Mouse (Mus musculus): ENCODE results near the gene Olfr1346. TPM values are rescaled to one million over a fixed set of nuclear protein-coding genes. Genes with fewer than 3 reads are reported as not detected.

Gene Olfr1346
- not detected for polyA plus RNA-seq (2014; fragmentation: Illumina TruSeq; extraction: RNeasy Lipid Tissue Mini Kit (QIAGEN cat#74804); ENCODE audit: low replicate concordance)

DNA sequence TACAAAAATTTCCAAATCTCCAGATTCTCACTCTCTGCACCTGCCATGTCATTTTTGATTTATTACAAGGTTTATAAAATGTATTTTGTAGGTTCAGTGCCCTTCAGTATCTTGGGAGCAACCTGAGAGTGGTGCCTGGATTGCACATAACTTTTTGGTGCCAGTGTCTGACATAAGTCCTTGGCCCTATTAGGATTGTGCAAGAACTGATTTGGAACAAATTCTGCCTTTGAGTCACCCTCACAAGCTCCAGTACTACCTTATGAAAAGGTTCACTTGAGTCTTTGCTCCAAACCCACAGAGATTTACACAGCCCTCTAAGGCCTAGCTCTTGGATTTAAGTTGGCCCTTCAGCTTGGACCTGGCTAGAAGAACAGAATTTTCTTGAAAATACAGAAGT, at the start of gene Olfr1346:
Olfr1346 (plus strand) TSS at position 151 of the 400 bp plus-strand sequence.

DNA sequence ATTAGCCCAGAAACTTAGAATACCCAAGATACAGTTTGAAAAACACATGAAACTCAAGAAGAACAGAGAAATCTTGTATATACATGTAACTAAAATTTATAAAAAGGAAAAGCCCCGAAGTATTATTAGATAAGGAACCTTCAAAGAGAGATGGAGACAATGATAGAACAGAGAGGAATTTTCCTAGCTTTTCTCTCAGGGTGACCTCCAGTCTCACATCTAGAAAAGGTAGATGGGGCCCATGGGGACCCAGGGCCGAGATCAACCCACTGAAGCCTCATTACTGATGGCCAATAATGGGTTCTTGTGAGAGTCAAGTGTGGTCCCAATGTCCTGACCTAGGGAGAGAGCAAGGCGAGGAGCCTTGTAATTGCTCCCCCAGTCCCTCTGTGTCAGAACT, 28.5 kb upstream of the Olfr1346 start, which contains the start of gene Olfr1344:
Olfr1344 (plus strand) TSS at position 301 of the 400 bp plus-strand sequence.

DNA sequence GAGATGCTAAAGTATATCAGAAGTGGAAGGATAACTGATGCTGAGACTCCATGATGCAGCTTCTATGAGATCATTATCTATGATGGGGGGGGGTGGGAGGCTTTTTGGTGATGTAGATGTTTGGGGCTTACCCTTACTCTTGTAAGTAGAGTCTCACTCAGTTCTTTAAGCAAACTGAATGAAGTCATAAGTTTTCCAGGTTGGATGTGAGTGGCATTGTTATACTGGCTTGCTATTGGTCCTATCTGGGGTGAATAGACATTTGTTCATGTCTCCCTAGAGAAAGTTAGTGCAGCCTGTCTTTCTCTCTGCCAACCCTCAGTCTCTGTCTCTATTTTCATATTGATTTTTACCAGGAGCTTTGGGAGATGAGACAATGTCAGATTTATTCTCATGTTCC, 11.0 kb upstream of the Olfr1346 start, which contains the start of gene Olfr1336:
Olfr1336 (plus strand) TSS at position 301 of the 400 bp plus-strand sequence.

DNA sequence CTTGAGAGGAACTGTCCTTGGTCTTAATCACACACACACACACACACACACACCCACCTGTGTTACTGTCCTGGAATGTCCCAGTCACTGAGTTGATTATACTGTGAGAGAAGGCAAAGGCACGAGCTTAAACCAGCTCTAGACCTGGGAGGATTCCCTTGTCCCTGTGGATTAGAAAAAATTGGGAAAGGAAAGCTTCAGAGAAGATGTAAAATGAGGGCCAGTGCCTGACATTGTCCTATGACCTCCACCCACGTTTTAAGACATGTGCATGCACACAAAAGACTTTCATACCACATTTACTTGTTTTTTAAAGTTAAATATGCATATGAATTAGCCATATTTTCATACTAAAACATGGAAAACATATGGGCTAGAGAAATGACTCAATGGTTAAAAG, 19.9 kb downstream of the Olfr1346 start, which contains the start of gene Olfr5:
Olfr5 (minus strand) TSS at position 101 of the 400 bp plus-strand sequence.

DNA sequence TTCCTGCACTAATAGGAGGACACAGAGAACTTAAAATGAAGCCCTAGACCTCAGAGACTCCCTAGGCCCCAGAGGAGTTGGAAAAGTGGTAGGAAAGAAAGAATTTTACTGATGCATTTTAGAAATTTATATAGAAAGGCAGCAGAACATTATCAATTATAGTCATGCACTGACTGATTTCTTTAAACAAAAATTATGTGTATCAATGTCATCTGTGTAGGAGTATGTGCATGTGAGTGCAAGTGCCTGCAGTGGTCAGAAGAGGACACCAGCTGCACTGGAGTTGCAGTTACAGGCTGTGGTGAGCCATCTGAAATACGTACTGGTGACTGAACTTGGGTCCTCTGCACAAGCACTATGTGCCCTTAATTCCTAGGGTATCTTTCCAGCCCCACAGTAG, 32.8 kb downstream of the Olfr1346 start, which contains the start of gene Olfr1347:
Olfr1347 (minus strand) TSS at position 101 of the 400 bp plus-strand sequence.

DNA sequence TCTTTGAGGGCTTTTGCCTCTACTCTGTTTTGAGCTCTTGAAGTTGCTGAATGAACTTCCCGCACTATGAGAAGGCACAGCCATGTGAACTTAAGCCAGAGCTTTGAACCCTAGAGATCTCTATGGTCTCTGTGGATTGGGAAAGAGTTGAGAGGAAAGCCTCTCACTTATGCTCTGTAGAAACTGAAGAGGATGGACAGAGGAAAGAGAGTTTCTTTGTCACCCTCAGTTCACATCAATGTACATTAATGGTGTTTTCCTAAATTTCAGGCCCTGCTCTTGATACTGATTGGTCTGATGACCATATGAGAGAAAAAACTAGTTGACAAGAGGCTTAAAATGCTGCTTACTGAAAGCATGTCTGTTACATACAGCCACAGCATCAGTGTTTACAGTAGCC, 41.7 kb downstream of the Olfr1346 start, which contains the start of gene Olfr1348:
Olfr1348 (minus strand) TSS at position 101 of the 400 bp plus-strand sequence.

DNA sequence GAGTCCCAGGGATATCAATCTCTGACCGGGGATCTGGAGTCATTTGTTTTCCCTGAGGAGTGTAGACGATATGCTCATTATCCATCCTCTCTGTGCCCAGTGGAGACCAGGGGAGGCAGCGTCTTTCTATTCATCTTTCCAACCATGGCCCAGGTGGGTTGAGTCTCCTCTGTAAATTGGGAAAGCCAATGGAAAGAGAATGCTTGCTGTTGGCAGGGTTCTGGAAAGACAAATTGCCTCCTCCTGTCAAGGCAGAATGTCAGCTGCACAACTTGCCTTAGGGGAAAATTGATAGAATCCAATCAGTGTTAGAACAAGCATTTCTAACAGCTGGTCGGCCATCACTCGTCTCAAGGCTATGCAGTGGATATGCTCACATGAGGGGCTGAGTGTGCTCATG, 55.9 kb downstream of the Olfr1346 start, which contains the start of gene Olfr1349:
Olfr1349 (minus strand) TSS at position 101 of the 400 bp plus-strand sequence.

Other genes starting within 250 kb of the Olfr1346 start
- gene Zscan5b, start 244.8 kb upstream of the Olfr1346 start, polyA plus RNA-seq (2014; fragmentation: Illumina TruSeq; extraction: RNeasy Lipid Tissue Mini Kit (QIAGEN cat#74804); ENCODE audit: low replicate concordance): not detected
- not detected for gene Epp13, start 214.4 kb upstream of the Olfr1346 start, polyA plus RNA-seq (2014; fragmentation: Illumina TruSeq; extraction: RNeasy Lipid Tissue Mini Kit (QIAGEN cat#74804); ENCODE audit: low replicate concordance)
- gene Zfp667, start 180.5 kb upstream of the Olfr1346 start, polyA plus RNA-seq (2014; fragmentation: Illumina TruSeq; extraction: RNeasy Lipid Tissue Mini Kit (QIAGEN cat#74804); ENCODE audit: low replicate concordance): 3.2 TPM
- gene Zfp583, start 135.8 kb upstream of the Olfr1346 start, polyA plus RNA-seq (2014; fragmentation: Illumina TruSeq; extraction: RNeasy Lipid Tissue Mini Kit (QIAGEN cat#74804); ENCODE audit: low replicate concordance): 2.0 TPM
- not detected for gene Gm3854, start 123.3 kb upstream of the Olfr1346 start, polyA plus RNA-seq (2014; fragmentation: Illumina TruSeq; extraction: RNeasy Lipid Tissue Mini Kit (QIAGEN cat#74804); ENCODE audit: low replicate concordance)
- gene Zfp78, start 103.8 kb upstream of the Olfr1346 start, polyA plus RNA-seq (2014; fragmentation: Illumina TruSeq; extraction: RNeasy Lipid Tissue Mini Kit (QIAGEN cat#74804); ENCODE audit: low replicate concordance): 2.0 TPM
- 7.4 TPM for gene Zfp28, start 83.8 kb upstream of the Olfr1346 start, polyA plus RNA-seq (2014; fragmentation: Illumina TruSeq; extraction: RNeasy Lipid Tissue Mini Kit (QIAGEN cat#74804); ENCODE audit: low replicate concordance)
- gene Smim17, start 68.4 kb upstream of the Olfr1346 start, polyA plus RNA-seq (2014; fragmentation: Illumina TruSeq; extraction: RNeasy Lipid Tissue Mini Kit (QIAGEN cat#74804); ENCODE audit: low replicate concordance): not detected
- gene Gm20715, start 56.8 kb upstream of the Olfr1346 start, polyA plus RNA-seq (2014; fragmentation: Illumina TruSeq; extraction: RNeasy Lipid Tissue Mini Kit (QIAGEN cat#74804); ENCODE audit: low replicate concordance): not detected
- not detected for gene Olfr1344, start 28.4 kb upstream of the Olfr1346 start, polyA plus RNA-seq (2014; fragmentation: Illumina TruSeq; extraction: RNeasy Lipid Tissue Mini Kit (QIAGEN cat#74804); ENCODE audit: low replicate concordance)
- gene Olfr1336, start 10.9 kb upstream of the Olfr1346 start, polyA plus RNA-seq (2014; fragmentation: Illumina TruSeq; extraction: RNeasy Lipid Tissue Mini Kit (QIAGEN cat#74804); ENCODE audit: low replicate concordance): not detected
- gene Olfr5, start 19.8 kb downstream of the Olfr1346 start, polyA plus RNA-seq (2014; fragmentation: Illumina TruSeq; extraction: RNeasy Lipid Tissue Mini Kit (QIAGEN cat#74804); ENCODE audit: low replicate concordance): not detected
- gene Olfr1347, start 32.7 kb downstream of the Olfr1346 start, polyA plus RNA-seq (2014; fragmentation: Illumina TruSeq; extraction: RNeasy Lipid Tissue Mini Kit (QIAGEN cat#74804); ENCODE audit: low replicate concordance): not detected
- not detected for gene Olfr1348, start 41.6 kb downstream of the Olfr1346 start, polyA plus RNA-seq (2014; fragmentation: Illumina TruSeq; extraction: RNeasy Lipid Tissue Mini Kit (QIAGEN cat#74804); ENCODE audit: low replicate concordance)
- gene Olfr1349, start 55.8 kb downstream of the Olfr1346 start, polyA plus RNA-seq (2014; fragmentation: Illumina TruSeq; extraction: RNeasy Lipid Tissue Mini Kit (QIAGEN cat#74804); ENCODE audit: low replicate concordance): not detected
- gene Olfr1350, start 97.7 kb downstream of the Olfr1346 start, polyA plus RNA-seq (2014; fragmentation: Illumina TruSeq; extraction: RNeasy Lipid Tissue Mini Kit (QIAGEN cat#74804); ENCODE audit: low replicate concordance): not detected
- 0.52 TPM for gene Zim1, start 229.3 kb downstream of the Olfr1346 start, polyA plus RNA-seq (2014; fragmentation: Illumina TruSeq; extraction: RNeasy Lipid Tissue Mini Kit (QIAGEN cat#74804); ENCODE audit: low replicate concordance)

Measured in small intestine, adult 10 weeks (tissue).